Mouse (Mus musculus): ENCODE measurements around the gene Cep350.
"Not testable (repeated sequence)": the region's sequence is repeated elsewhere in the genome, so short reads cannot be mapped to it uniquely, and the experiment has no call there.

The Cep350 gene

GRCm38 (mm10) chr1:155944361-155944760 is 28.7 kb downstream of the Cep350 start:
- CTCF ChIA-PET = no interaction called here

GRCm38 (mm10) chr1:155937416-155937815 is 35.6 kb downstream of the Cep350 start:
- POLR2A ChIA-PET = interaction anchor here in 1 of 4 experiments (1.3 kb wide), 1 partner anchor 36 kb away, joined by 3 read pairs; the partner anchor contains the start of gene Cep350
- CTCF ChIA-PET = no interaction called here

More at GRCm38 (mm10) chr1:155944361-155944760, 28.7 kb downstream of the Cep350 start:
- POLR2A ChIA-PET = interaction anchor here in 1 of 4 experiments (0.7 to 1.2 kb wide), 2 partner anchors 12 to 562 kb away, joined by 3 to 6 read pairs; no protein-coding TSS in a partner anchor

- CTCF ChIA-PET = no interaction called here
- POLR2A ChIA-PET = no interaction called here
Observed at GRCm38 (mm10) chr1:155934702-155935101, 38.4 kb downstream of the Cep350 start.

- ChIA-PET POLR2A (interaction anchor here in 1 of 4 experiments (0.6 to 1.0 kb wide), 2 partner anchors 50 to 619 kb away, joined by 3 read pairs; no protein-coding TSS in a partner anchor), CTCF (interaction anchor here in 1 of 4 experiments (1.0 kb wide), 1 partner anchor 602 kb away, joined by 3 read pairs; no protein-coding TSS in a partner anchor)
Observed at GRCm38 (mm10) chr1:155903561-155903960, 69.5 kb downstream of the Cep350 start.

GRCm38 (mm10) chr1:155901348-155901747 is 71.7 kb downstream of the Cep350 start:
- CTCF ChIA-PET = no interaction called here

GRCm38 (mm10) chr1:155894382-155894781 is 78.7 kb downstream of the Cep350 start:
- CTCF ChIA-PET = no interaction called here
- POLR2A ChIA-PET = no interaction called here

More at GRCm38 (mm10) chr1:155901348-155901747, 71.7 kb downstream of the Cep350 start:
- POLR2A ChIA-PET = interaction anchor here in 1 of 4 experiments (1.1 kb wide), 1 partner anchor 10 kb away, joined by 3 read pairs; no protein-coding TSS in a partner anchor

- ChIA-PET CTCF (no interaction called here), POLR2A (no interaction called here)
Observed at GRCm38 (mm10) chr1:155886846-155887245, 86.2 kb downstream of the Cep350 start.

GRCm38 (mm10) chr1:155882646-155883231 is 90.3 kb downstream of the Cep350 start:
- POLR2A ChIA-PET, CTCF ChIA-PET: not testable (repeated sequence)

GRCm38 (mm10) chr1:155879596-155879995 is 93.5 kb downstream of the Cep350 start:
- CTCF ChIA-PET = no interaction called here

GRCm38 (mm10) chr1:155862967-155863366 is 110.1 kb downstream of the Cep350 start:
- CTCF ChIA-PET = interaction anchor here in 3 of 4 experiments (0.6 to 1.1 kb wide), 3 partner anchors 18 to 484 kb away, joined by 3 to 4 read pairs (median 3); no protein-coding TSS in a partner anchor
- POLR2A ChIA-PET = no interaction called here

More at GRCm38 (mm10) chr1:155879596-155879995, 93.5 kb downstream of the Cep350 start:
- POLR2A ChIA-PET = interaction anchor here in 1 of 4 experiments (1.1 kb wide), 1 partner anchor 67 kb away, joined by 3 read pairs; the partner anchor contains the start of gene Qsox1

GRCm38 (mm10) chr1:155854926-155855702 is 117.9 kb downstream of the Cep350 start:
- ChIA-PET CTCF (interaction anchor here in 1 of 4 experiments (0.6 kb wide), 1 partner anchor 184 kb away, joined by 3 read pairs; no protein-coding TSS in a partner anchor), POLR2A (interaction anchor here in 1 of 4 experiments (0.9 to 1.5 kb wide), 2 partner anchors 12 to 118 kb away, joined by 4 read pairs; partner anchors contain the start of gene Cep350)

GRCm38 (mm10) chr1:155853009-155853408 is 120.0 kb downstream of the Cep350 start:
- CTCF ChIA-PET = interaction anchor here in 1 of 4 experiments (0.5 kb wide), 1 partner anchor 120 kb away, joined by 5 read pairs; the partner anchor contains the start of gene Cep350
- POLR2A ChIA-PET = interaction anchor here in 3 of 4 experiments (0.6 to 1.4 kb wide), 3 partner anchors 9 to 117 kb away, joined by 3 to 4 read pairs (median 3); partner anchors contain the start of gene Qsox1 (in 1 of the 3)

- ChIA-PET CTCF (no interaction called here), POLR2A (interaction anchor here in 1 of 4 experiments (0.9 kb wide), 1 partner anchor 9 kb away, joined by 3 read pairs; no protein-coding TSS in a partner anchor)
Observed at GRCm38 (mm10) chr1:155844235-155844634, 128.8 kb downstream of the Cep350 start.

- CTCF ChIA-PET = no interaction called here
Observed at GRCm38 (mm10) chr1:155843538-155843937, 129.5 kb downstream of the Cep350 start.

GRCm38 (mm10) chr1:155835667-155836066 is 137.4 kb downstream of the Cep350 start:
- POLR2A ChIA-PET = no interaction called here
- CTCF ChIA-PET = no interaction called here

More at GRCm38 (mm10) chr1:155843538-155843937, 129.5 kb downstream of the Cep350 start:
- POLR2A ChIA-PET = interaction anchor here in 1 of 4 experiments (0.9 kb wide), 1 partner anchor 10 kb away, joined by 3 read pairs; no protein-coding TSS in a partner anchor

GRCm38 (mm10) chr1:155833610-155834009 is 139.4 kb downstream of the Cep350 start:
- POLR2A ChIA-PET = interaction anchor here in 1 of 4 experiments (0.6 kb wide), 1 partner anchor 287 kb away, joined by 3 read pairs; no protein-coding TSS in a partner anchor
- CTCF ChIA-PET = interaction anchor here in 1 of 4 experiments (0.6 kb wide), 1 partner anchor 302 kb away, joined by 8 read pairs; no protein-coding TSS in a partner anchor

- POLR2A ChIA-PET = interaction anchor here in 1 of 4 experiments (0.6 to 2.0 kb wide), 5 partner anchors 9 to 141 kb away, joined by 3 to 9 read pairs (median 4); partner anchors contain the start of genes Cep350 and Qsox1
Observed at GRCm38 (mm10) chr1:155831958-155832357, 141.1 kb downstream of the Cep350 start.

GRCm38 (mm10) chr1:155830861-155831260 is 142.2 kb downstream of the Cep350 start:
- POLR2A ChIA-PET = interaction anchor here in 2 of 4 experiments (1.1 to 2.0 kb wide), 5 partner anchors 10 to 142 kb away, joined by 3 to 9 read pairs (median 7); partner anchors contain the start of genes Qsox1 (in 2 of the 2) and Cep350 (in 1 of the 2)
- CTCF ChIA-PET = no interaction called here

More at GRCm38 (mm10) chr1:155831958-155832357, 141.1 kb downstream of the Cep350 start:
- CTCF ChIA-PET = no interaction called here

Measured in embryonic stem cell, embryonic (primary cell).